Mouse (Mus musculus) spleen, embryonic (tissue): ENCODE measurements at regions not wholly inside any gene's neighbourhood (a gene's known extent, or its start where the extent isn't known, plus 50 kb on each side); places are given as distances from the start of the nearest gene placed in this dataset.

ENCODE experiments used
- CTCF ChIA-PET: fragments of 350-600 bp; sonication (Branson Sonifier 250); formaldehyde crosslinking; loops from one replicate; lab custom pipeline; 2022; lab: Charles Lee

DNA sequence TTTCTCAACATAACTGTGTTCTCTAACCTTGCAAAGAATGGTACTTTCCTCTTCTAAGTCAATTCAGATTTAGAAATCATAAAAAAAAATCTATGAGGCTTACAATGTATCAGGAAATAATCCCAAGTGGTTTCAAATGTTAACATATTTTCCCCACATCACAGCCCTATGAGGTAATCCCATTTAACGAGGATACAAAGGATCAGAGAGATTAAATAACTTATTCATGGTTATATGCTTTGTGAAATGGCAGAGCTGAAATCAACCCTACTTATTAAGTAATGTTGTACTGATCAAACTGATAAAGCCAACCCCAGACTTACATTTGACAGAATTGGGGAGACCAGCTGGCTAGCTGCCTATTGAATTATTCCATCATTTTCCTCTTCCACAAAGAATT is 614.4 kb downstream of the Ntrk3 start:
- CTCF ChIA-PET, result no interaction called here

DNA sequence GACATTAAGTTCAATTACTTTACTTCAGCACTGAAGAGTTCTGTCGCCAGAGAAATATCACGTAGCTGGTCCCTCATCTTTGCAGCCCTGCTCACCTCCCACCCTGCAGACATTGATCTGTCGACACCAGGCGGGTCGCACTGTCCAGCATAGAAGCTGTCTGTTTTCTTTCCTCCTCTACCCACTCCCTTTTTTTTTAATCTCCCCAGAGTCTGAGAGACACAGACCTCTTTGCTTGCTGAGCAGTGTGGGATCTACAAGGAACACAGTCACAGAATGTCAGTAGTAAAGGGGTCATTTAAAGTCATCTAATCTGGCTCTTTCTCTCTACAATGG is 616.7 kb downstream of the Ntrk3 start:
- CTCF ChIA-PET, result no interaction called here

DNA sequence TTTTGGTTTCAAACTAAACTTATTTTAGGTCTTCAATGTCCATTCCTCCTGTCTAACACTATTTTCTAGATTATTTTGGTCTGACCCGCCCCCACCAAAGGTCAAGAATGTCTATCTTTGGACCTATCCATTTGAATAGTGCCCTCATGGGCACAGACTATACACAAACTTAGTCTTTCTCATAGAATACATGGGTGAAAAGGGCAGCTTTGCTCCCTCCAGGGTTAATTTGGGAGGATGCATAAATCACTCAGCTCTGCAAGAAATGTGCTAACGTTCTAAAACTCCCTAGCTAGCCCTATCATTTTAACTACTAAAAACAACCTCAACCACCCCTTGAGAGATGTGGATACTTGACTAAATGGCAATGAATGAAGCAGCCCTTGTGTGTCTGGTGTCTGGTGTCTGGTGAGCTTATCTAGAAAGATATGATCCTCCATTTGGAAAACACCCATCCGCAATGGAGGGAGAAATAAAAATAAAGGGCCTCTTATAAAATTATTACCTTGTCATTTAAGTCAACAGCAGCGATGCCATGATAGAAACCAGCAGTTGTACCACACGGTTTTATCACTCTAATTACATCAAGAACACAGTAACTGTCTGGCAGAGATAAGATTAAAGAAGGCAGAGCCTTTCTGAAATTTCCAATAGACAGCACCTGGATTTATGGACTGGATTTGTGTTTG is 617.2 kb downstream of the Ntrk3 start:
- CTCF ChIA-PET, result no interaction called here

DNA sequence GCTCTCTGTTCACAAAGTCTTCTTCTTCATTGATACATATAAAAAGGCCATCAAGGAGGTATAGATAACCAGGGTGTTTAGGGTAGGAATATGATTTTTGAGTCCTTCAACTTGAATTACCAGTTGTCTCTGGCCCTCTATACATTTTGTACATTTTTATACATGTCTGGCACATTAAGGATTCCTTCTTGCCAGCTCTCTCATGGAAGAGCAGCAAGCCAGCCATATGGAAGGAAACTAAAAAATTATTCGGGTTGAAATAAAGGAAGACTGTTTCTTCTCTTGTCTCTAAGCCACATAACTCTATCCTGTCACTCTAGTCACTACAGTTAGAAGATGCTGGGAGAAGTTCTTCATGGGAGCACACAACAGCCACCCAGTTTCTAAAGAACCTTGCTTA is 618.0 kb downstream of the Ntrk3 start:
- CTCF ChIA-PET, result no interaction called here

DNA sequence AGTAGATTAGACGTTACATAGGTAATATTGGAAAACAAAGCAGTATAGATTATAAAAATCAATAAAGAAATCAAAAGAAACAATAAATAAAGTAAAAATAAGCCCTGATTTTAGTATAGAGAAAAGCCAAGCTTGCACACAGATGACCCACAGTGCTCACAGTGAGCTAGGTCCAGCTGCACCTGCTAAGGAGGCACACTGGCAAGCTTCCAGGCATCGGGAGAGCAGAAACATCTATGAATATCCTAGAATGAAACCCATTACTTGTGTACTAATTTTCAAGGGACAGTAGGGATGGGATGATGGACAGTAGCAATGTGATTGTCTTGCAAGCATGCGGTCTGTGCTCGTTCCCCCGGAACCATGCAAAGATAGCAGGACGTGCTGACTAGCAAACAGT is 626.5 kb downstream of the Ntrk3 start:
- CTCF ChIA-PET, result no interaction called here

DNA sequence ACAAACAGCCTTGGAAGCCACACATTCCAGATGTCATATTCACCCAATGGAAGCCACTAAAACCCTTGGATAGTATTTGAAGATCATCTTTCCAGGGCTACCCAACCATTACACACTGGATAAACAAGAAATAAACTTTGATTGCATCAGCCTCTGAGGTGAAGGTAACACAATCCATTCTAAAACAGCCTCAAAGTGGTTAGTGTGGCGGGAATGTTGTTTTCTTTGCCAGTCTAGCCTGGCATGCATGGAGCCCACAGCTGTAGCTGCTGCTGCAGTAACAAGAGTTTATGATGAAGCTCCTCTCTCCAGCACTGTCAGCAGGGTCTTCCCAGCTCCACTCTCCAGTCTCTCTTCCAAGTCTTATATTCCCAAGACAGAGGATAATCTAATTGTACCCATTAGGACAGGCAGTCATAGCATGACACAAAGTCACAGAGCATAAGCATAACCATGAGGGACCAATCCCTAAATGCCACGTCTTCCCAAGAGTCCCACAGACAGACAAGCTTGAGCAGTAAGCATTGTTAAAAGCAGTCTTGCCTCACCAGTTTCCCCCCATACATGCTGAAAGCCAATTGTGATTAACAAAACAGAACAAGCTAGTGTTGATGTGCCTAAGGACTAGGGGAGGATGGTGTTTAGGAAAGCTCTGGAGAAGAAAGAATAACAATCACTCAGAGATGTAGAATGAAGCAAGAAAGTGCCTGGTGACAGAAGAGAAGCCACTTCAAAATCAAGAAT is 634.1 kb downstream of the Ntrk3 start:
- CTCF ChIA-PET, result no interaction called here

DNA sequence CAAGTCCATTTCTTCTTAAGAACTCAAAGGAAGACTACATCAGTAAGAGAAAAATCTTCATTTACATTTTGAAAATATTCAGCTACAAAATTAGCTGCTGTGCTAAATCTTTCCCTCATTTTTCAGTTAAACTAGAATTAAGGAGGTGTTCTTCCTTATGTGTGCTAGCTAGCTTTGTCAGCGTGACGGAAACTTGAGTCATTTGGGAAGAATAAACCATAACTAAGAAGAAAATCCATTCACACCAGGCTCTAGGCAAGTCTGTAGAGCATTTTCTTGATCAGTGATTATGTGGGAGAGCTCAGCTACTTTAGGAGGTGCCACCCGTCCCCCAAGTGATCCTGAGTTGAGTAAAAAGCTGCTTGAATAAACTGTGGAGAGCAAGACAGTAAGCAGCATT is 635.4 kb downstream of the Ntrk3 start:
- CTCF ChIA-PET, result no interaction called here

DNA sequence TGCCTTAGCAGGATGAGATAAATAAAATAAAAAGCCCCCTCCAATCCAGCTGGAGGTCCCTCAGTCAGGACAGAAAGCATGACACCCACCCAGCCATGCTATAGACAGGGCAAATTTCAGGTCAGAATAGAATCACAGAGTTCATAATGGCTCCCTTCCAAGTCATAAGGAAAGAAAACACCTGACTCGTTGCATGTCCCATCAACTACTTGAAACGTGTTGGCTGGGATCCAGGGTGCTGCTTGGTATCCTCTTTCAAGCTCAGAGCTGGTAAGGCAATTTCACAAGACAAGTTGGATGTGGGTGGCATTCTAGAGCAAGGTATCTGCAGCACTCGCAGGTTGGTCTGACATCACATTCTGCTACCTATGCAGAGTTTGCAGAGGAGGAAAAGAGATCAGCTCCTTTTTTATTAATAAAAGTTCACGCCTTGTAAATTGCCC is 651.2 kb downstream of the Ntrk3 start:
- CTCF ChIA-PET, result no interaction called here

DNA sequence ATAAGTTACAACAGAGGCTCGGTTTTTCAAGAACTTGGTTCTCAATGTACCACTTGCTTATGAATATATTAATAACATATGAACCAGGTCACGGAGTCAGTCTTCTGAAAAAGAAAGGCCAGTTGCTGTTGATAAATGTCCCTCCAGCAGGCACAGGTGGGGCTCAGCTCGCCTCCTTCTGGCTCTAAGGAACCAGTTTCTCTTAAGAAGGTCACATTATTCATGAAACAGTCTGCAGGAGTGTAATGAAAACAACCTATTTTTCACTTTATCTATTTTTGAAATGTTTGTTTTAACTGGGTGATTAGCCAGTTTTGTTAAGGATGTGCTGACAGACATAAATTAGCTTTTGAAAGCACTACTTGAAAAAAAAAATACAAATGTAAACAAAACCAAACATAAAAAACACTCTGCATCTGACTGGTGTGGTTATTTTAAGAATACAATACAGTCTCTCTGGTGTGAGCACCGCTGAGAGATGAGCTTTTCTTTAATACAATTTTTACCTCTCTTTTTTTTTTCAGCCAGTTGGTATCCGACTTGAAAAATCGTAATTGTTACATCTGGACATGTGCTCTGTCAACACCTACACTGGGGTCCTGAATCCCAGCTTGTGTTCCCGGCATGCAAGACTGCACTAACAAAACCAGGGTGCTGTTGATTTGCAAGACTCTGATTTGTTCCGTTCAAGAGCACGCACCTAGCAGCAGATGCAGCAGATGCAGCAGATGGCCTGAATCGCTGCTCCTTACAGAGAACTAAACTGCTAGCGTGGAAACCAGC is 651.8 kb downstream of the Ntrk3 start:
- CTCF ChIA-PET, result no interaction called here

DNA sequence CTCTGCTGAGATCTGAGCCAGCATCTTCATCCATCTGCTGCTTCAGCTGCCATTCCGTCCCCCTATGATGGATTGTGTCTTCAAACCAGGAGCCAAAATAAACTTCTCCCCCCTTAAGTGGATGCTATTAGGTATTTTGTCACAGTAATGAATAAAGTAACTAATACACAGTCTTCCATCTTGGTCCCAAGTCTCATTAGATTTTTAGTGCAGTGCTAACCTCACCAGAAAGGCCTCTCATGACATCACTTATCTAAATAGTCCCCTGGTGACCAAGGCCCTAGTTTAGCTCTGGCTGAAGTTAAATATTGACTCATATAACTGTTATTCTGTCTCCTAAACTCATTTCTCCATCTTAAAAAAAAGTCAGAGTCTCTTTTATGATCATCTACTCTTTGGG is 658.1 kb downstream of the Ntrk3 start:
- CTCF ChIA-PET, result no interaction called here

DNA sequence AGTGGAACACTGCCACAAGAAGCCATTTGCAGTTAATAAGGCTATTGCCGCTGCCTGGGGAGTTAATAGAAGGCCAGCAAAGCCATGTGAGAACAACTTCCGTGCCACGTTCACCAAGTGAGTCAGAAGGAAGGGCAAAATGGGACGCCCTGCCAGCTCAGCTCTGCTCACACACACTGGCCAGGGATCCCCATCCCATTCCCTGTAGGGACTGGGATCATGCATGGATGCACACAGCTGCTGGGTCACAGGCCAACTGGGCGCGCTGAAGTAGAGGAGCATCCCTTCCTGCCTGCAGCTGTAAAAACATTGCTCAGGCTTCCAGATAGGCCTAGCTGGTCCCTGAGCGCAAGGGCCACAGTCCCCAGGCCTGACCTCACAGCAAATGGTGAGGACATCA is 666.7 kb downstream of the Ntrk3 start:
- CTCF ChIA-PET, result no interaction called here

DNA sequence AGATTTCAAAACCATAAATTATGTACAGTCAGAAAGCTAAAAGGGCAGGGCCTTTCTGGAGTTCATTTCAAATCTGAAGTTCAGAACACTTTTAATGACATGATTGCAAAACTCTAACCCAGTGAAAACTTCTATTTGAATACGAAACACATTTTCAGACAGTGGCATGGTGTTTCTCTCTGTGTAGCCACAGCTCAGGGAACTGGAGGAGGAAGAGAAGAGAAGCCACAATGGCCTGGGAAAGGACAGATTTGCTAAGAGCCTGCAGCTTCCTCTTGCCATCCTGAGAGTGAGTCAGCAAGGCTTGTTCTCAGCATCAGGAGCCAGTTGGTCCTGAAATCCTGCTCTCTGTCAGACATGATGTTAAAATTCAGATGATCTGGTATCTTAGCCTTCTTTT is 676.2 kb downstream of the Ntrk3 start:
- CTCF ChIA-PET, result no interaction called here

DNA sequence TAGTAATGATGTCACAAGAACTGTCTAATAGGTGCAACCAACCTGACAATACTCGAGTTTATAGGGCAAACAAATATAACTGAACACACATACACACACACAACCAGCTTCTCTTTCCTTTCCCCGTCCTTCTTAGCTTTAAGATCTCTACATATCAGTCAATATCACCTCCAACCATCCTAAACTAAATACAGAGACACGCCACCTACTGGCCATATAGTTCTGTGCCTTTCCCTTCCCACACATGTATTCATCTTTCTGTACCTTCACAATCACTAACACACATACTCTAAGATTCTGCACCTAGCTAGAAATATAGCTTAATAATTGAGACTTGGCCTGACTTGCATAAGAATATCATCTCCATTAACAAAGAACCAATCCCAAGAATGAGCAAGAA is 688.2 kb downstream of the Ntrk3 start:
- CTCF ChIA-PET, result no interaction called here

DNA sequence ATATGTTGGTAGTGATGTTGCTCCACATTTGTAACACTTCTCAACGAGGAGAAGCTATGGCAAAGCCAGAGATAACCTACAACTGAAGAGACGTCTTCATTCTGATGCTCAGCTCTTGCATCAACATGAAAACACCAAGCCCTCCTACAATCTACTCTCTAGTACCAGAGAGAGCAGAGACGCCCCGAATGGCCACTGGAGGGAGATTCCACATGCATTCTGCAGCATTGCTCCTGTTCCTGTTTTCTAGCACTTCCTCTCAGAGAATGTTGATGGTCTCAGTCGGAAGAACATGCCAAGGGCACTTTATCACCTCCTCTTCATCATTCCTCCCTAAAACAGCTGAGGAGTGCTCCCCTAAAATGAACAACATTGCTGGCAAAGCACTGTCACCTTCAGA is 692.4 kb downstream of the Ntrk3 start:
- CTCF ChIA-PET, result no interaction called here

DNA sequence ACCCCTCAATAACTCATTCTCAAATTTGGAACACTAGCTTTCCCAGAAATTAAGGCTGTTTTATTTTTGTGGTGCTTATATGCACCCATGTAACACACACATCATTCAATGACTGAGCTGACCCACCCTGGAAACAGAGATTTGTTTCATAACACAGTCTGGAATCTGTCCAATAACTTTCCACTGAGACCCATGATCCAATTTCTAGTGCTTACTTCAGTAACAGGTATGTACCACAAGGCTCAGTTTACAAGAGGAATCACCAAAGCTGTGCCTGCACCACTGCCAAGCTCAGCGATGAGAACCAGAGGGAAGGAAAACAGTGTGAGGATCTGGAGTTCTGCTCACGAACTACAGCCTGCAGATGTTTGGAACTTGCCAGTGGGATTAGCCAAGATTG is 706.8 kb downstream of the Ntrk3 start:
- CTCF ChIA-PET, result no interaction called here

DNA sequence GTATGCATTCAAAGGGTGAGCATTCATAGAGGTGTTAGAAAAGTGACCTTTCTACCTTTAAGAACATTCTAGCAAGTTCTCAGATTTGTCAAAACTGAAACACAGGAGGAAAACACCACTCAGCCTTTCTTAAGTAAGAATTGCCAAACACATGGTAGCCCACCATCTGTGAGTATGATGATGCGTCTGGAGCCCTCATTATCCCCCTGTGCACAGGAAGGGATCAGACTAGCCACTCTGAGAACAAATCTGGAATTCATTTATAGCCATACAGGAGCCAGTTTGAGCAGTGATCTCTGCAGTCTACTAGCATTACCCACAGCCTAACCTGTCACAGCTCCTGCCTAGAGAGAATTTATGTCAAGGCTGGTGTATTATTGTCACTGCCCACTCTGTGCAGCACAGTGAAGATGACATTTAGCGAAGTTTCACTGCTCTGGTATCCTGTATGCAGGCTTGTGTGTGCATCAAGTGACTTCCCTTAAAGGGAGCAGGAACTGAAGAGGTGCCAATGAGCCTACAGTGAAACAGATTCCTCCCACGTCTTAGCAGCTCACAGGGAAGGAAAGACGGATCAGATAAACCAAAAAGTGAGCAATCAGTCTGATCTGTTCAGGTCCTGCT is 710.7 kb downstream of the Ntrk3 start:
- CTCF ChIA-PET, result no interaction called here

DNA sequence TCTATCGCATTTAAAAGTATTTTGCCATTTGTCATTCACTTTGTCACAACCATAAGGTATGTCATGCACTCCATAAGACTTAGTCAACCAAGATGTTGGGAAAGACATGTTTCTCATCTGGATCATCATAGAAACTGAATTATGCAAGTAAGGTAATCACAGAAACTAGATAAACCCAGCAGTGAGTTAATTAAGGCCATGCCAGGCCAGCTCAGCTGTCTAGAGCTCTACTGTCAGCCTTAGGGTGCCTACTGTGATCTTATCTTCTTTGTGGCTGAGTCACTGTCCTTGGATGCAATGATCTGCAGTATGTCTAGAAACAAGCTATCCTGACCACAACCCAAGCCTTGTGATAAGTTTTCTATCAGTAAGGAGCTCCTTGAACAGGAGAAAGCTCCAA is 714.2 kb downstream of the Ntrk3 start:
- CTCF ChIA-PET, result no interaction called here

DNA sequence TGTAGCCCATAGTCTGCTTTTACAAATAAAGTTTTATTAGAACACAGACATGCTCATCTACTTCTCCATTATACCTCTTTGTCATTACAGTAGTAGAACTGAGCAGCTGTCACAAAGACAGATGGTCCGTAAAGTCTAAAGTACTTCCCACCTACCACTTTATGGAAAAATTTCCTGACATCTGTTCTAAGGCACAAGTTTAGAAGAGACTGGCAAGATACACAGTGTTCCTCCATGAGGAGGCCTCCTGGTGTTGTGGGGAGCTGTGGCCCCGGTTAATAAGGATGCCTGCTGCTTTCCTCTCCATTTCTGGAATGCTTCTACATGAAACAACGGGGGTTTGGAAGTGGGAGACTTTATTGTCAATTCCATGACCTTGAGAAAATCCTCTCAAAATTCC is 714.7 kb downstream of the Ntrk3 start:
- CTCF ChIA-PET, result no interaction called here

DNA sequence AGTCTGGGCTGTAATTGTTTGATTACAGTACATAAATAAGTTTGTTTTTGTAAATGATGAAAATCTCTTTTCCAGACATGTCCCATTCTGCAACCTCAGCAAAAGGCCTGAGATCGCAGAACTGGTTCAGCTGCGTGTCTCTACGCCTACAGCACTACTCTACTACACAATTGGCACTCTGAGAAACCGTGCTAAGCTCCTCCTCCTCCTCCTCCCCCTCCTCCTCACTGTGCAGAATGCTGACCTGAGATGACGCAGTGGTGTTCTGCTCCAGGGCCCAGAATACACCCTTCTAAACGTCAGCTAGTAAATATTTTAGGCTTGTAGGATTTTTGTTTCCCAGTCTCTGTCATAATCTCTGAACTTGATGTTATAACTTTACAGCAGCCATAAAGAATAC is 724.2 kb downstream of the Ntrk3 start:
- CTCF ChIA-PET, result no interaction called here

DNA sequence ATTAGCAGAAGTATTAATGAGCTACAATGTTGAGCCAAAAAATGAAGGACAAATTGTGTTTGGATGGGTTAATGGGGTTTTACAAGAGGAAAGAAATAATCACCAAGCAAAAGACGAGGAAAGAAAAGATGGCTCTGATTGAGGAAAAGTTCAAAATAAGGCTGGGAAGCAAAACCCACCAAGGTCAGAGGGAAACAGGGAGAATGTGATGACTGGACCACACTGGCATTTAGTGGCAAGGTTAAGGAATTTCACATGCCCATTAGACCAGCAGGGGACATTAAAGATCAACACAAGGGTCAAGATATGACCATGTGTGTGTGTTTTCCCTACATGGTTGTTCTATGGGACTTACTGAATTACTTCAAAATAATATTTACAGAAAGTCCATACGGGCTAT is 734.7 kb downstream of the Ntrk3 start:
- CTCF ChIA-PET, result no interaction called here

DNA sequence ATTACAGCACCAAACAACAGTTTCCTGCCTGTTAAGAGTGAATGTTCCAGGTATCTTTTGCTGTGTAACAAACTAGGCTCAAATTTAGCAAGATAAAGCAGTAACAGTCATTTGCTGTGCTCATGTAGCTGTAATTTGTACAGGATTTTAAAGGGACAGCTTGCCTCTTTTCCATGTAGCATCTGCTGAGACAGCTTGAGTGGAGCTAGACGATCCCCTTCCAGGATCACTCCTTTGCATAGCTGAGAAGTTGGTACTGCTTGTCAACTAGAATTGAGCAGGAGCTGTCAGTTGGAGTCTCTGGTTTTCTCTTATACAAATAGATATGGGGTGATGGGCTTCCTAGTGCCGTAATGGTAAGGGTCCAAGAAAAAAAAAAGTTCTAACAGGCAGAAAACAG is 744.0 kb downstream of the Ntrk3 start:
- CTCF ChIA-PET, result no interaction called here

DNA sequence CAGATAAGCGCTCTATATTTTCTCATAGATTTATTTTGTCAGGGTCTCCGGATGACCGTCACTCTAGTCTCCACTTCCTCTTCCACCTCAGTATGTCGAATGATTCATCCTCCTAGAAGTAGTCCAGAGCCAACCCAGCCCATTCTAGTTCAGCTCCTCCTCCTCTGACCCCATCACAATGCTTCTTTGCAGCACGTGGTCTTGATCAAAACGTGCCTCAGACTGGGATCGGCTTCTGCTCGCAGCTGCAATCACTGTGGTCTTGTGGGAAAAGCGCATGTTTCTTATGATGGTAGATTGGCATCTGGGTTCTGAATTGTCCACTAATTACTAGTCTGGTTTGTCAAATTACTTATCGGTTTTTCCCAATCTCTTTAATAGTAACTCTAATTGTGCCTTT is 747.7 kb downstream of the Ntrk3 start:
- CTCF ChIA-PET, result no interaction called here

DNA sequence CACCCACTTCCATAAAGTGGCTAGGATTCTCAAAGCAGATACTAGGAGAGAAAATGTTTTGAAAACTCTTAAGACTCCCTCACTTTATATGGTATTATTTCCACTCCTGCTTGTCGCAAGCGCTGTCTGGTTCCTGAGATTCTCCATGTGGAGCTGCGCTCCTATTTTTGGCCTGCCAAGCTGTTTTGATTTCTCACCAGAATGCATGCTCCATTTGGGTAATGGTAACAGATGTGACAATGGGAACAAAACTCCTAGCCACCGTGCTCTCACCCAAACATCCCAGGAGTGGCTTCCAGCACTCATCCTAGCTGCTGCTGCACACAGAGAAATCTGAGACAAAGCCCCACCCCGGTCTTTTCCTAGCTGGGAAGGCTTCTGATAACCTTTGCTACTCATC is 749.6 kb downstream of the Ntrk3 start:
- CTCF ChIA-PET, result no interaction called here
